Mouse (Mus musculus): ENCODE results near the gene Mnt.

Gene Mnt

GRCm38 (mm10) chr11:74845784-74846183 lies 15.1 kb downstream of the Mnt start:
- DNase-seq (ENCODE audit: low spot score in 2 of 2) = no peak

GRCm38 (mm10) chr11:74847919-74848521 lies 17.3 kb downstream of the Mnt start:
- DNase-seq (ENCODE audit: low spot score in 2 of 2) = peak; percentile 62 to 71

- DNase-seq (ENCODE audit: low spot score in 2 of 2) = no peak
Observed at GRCm38 (mm10) chr11:74850998-74851661, 20.4 kb downstream of the Mnt start.

DNA sequence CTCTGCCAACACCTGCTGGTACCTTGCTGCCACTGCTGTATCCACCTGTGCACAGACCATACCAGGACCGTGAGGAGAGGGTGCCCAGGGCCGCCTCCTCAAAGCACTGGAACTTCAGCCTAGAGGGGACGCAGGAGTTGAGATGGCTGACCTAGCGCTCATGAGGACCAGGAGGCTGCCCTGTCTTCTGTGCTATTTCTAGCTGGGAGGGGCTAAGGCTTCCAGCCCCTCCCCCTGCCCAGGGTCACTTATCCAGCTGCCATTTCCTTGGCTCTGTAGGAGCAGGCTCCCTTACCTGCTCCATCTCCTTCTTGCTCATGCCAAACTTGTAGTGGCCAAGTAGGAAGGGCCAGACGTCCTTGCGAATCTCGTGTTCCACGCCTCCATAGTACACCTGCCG lies 27.0 kb downstream of the Mnt start:
- DNase-seq (ENCODE audit: low spot score in 2 of 2) = no peak

GRCm38 (mm10) chr11:74862129-74862528 lies 31.4 kb downstream of the Mnt start:
- DNase-seq (ENCODE audit: low spot score in 2 of 2) = no peak

DNA sequence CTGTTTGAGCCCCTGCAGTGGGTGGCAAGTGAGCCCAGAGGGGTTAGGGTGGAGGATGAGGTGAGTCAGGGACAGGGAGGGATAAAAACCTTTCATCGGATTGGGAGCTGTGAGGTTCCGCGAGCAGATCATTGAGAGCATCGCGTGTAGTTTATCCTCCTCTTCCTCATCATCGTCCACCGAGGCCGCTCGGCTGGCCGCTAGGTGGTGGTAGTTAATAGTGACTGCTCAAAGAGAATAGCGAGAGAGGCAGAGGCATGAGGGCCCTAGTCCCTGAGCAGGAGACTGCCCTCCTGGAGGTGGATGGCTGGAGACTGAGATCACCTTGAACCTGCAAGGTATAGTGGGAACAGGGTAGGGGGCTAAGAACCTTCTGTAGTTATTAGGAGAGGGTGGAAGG lies 32.8 kb downstream of the Mnt start:
- DNase-seq (ENCODE audit: low spot score in 2 of 2) = no peak

GRCm38 (mm10) chr11:74864421-74864820 lies 33.7 kb downstream of the Mnt start:
- DNase-seq (ENCODE audit: low spot score in 2 of 2) = no peak

GRCm38 (mm10) chr11:74865252-74865651 lies 34.5 kb downstream of the Mnt start:
- DNase-seq (ENCODE audit: low spot score in 2 of 2) = no peak

GRCm38 (mm10) chr11:74866640-74867039 lies 35.9 kb downstream of the Mnt start:
- DNase-seq (ENCODE audit: low spot score in 2 of 2) = no peak

DNA sequence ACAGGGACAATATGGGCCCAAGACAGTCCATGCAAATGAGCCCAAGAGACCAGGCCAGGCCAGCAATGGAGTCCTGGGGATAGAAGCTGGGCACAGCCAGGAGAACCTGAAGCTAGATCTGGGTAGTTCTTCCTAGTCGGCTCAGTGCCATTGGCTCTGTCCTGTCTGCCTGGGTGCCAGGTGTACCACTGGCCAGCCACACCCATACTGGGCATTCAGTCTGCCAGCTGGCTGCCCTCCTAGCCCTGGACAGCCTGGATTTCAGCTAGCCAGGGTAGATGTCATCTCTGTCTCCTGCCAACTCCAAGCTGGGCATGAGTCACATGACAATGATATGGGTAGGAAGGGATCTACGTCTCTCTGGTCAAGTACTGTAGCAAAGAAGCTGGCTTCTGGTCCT lies 36.5 kb downstream of the Mnt start:
- no peak for DNase-seq (ENCODE audit: low spot score in 2 of 2)

GRCm38 (mm10) chr11:74868046-74868760 lies 37.5 kb downstream of the Mnt start:
- DNase-seq (ENCODE audit: low spot score in 2 of 2) = no peak

GRCm38 (mm10) chr11:74869603-74870002 lies 38.9 kb downstream of the Mnt start:
- no peak for DNase-seq (ENCODE audit: low spot score in 2 of 2)

- DNase-seq (ENCODE audit: low spot score in 2 of 2) = no peak
Observed at GRCm38 (mm10) chr11:74870544-74870943, 39.8 kb downstream of the Mnt start.

DNA sequence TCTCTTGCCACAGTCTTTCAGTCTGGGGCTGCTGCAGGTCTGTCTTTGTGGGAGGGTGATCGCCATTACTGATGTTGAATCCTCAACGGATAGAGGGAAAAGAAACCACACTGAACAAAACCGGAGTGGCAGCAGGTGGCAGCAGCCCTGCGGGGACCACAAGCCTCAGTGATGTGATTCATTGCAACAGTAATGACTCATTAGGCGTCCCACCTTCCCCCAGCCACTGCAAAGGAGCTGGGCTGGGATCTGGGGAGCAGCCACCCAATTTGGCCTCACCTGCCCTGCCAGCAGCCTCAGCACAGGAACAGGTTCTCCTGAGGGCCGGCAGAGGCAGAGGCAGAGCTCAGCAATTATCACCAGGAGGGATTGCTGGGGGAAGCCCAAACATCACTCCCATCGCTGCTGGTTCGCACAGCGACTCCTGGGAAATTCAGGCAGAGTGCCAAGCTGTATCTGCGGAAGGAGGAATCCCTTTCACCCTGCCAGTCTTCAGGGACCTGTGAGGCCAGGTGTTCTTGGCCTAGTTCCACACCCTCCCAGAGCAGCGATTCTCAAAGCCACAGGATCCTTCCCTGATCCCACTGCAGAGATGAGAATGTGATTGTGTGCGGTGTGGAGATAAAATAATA lies 40.4 kb downstream of the Mnt start:
- DNase-seq (ENCODE audit: low spot score in 2 of 2) = no peak

DNA sequence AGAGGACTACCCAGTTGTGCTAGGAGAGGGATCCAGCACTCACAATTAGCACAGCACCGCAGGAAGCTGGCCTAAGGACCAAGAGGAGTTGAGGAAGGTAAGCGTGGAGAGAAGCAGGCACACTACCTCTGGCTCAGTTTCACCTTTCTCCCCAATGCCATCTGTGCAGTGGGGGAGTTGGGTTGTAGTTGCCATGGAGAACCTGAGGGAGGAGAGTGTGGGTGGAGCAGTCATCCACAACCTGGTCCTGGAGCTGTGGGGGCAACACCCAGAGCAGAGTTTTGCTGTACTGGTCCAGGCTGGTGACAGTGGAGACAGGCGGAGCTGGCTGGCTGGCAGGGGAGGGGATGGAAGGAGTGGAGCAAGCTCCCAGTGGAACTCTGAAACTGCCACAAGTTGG lies 43.9 kb downstream of the Mnt start:
- no peak for DNase-seq (ENCODE audit: low spot score in 2 of 2)

DNA sequence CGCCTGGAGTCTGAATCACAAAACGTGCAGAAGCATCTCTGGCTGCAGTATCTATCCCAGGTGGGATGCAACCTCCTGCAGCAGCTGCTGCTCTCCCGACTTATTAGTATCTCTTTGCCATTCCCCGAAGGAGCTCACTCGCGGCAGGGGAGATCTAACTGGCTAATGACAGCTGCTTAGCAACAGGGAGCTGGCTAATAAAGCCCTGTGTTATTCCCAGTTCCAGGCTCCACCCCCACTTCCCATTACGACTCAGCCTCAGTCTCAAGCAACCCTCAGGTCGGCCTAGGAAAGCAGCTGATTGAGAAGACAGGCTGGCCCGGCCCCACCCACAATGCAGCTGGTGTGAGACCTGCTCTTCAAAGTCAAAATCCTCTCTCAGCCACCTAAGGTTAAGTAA lies 46.1 kb downstream of the Mnt start:
- no peak for DNase-seq (ENCODE audit: low spot score in 2 of 2)

- DNase-seq (ENCODE audit: low spot score in 2 of 2) = no peak
Observed at GRCm38 (mm10) chr11:74880999-74881398, 50.3 kb downstream of the Mnt start.

DNA sequence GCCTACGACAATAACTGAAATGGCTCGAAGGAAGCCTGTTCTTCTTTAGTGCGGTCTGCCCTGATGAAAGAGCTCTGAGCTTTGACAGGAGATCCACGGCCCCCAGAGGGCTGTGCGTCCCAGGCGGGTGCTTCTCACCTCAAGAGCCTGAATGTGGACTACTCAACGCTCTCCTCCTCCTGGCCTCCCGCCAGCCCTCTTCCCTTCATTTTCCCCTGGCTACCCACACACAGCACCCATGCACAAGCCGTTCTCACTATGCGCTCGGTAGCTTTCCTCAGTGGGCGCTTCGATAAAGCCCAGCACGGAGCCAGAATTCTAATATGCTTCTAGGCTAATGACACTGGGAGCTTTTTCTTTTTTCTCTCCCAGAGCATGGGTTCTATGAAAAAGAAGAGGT lies 51.3 kb downstream of the Mnt start:
- no peak for DNase-seq (ENCODE audit: low spot score in 2 of 2)

- no peak for DNase-seq (ENCODE audit: low spot score in 2 of 2)
Observed at GRCm38 (mm10) chr11:74883098-74883497, 52.4 kb downstream of the Mnt start.

DNA sequence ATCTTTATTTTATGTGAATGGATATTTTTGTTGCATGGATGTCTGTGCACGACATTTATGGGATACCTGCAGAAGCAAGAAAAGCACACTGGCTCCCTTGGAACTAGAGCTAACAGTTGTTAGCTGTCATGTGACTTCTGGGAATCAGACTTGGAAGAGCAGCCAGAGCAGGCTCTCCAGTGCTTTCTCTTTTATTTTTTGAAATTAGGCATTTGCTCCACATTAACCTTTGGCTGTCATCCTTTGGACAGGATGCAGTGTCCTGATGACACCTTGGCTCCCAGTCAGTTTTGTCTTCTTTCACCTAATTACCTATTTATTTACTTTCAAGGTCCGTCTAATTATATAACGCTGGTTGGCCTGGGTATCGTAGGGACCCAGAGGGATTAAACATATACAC lies 63.9 kb downstream of the Mnt start:
- DNase-seq (ENCODE audit: low spot score in 2 of 2) = no peak

Measured in spleen, postnatal 36 days (tissue).